Mouse (Mus musculus) stomach, embryonic 14.5 days (tissue): Measurements from ENCODE around the gene Fam107a. TPM values are rescaled to one million over a fixed set of nuclear protein-coding genes. Genes with fewer than 3 reads are reported as not detected.

Source experiments
- ATAC-seq: fragments of 200-750 bp; cut with Nextera tagmentation; 2 replicates; pipeline ENCODE4 v1.8.0; 2017; ENCODE audit warnings: low read depth, moderate TSS enrichment; ENCODE audit not compliant: insufficient number of reproducible peaks, insufficient read depth, low FRiP score
- H3K27ac ChIP-seq: fragments of 300-500 bp; sonication (generic); 2 replicates; pipeline ENCODE4 v1.5.1; 2014; ENCODE audit warnings: mild to moderate bottlenecking, low read length, moderate library complexity, mixed read lengths
- H3K27me3 ChIP-seq: fragments of 300-500 bp; sonication (generic); 2 replicates; pipeline ENCODE4 v1.6.1; 2014; ENCODE audit warnings: low read length, control low read depth, mixed read lengths; ENCODE audit not compliant: control insufficient read depth, insufficient read depth
- H3K36me3 ChIP-seq: fragments of 300-500 bp; sonication (generic); 2 replicates; pipeline ENCODE4 v1.6.1; 2014; ENCODE audit warnings: mild to moderate bottlenecking, control low read depth, low read length, moderate library complexity, mixed read lengths; ENCODE audit not compliant: control insufficient read depth, insufficient read depth
- H3K4me1 ChIP-seq: fragments of 300-500 bp; sonication (generic); 2 replicates; pipeline ENCODE4 v1.6.1; 2014; ENCODE audit warnings: low read length, control low read depth, mixed read lengths; ENCODE audit not compliant: control insufficient read depth, insufficient read depth
- H3K4me2 ChIP-seq: fragments of 300-500 bp; sonication (generic); replicated peaks from 2 replicates; pipeline ENCODE4 v1.6.1; 2014; ENCODE audit warnings: low read depth, low read length, control low read depth
- H3K4me3 ChIP-seq: fragments of 300-500 bp; sonication (generic); 2 replicates; pipeline ENCODE4 v1.5.1; 2014; ENCODE audit warnings: low read depth, low read length, control low read depth
- H3K9ac ChIP-seq: fragments of 300-500 bp; sonication (generic); replicated peaks from 2 replicates; pipeline ENCODE4 v1.6.1; 2014; ENCODE audit warnings: low read depth, mild to moderate bottlenecking, control low read depth, low read length, moderate library complexity, mixed read lengths
- H3K9me3 ChIP-seq: fragments of 300-500 bp; sonication (generic); 2 replicates; pipeline ENCODE4 v1.6.1; 2016; ENCODE audit warnings: low read depth, low read length, control low read depth; ENCODE audit not compliant: control insufficient read depth
- WGBS: fragments of 180-500 bp; shearing (Covaris S2); extraction: QIAGEN DNeasy Blood & Tissue Kit; methylation state at CpG from one replicate; pipeline ENCODE4 v1.1.7; 2014; 5-methylcytosine and 5-hydroxymethylcytosine counted together
- polyA plus RNA-seq: library from polyadenylated mRNA; unstranded; fragments of >200 nt; fragmentation: Nextera tagmentation; extraction: Ambion mirVana; gene quantifications from 2 replicates; pipeline ENCODE4 v1.2.1, GENCODE M21; 2014

The Fam107a gene
- polyA plus RNA-seq, 1 experiment from 2014 or later = 0.30 TPM

DNA sequence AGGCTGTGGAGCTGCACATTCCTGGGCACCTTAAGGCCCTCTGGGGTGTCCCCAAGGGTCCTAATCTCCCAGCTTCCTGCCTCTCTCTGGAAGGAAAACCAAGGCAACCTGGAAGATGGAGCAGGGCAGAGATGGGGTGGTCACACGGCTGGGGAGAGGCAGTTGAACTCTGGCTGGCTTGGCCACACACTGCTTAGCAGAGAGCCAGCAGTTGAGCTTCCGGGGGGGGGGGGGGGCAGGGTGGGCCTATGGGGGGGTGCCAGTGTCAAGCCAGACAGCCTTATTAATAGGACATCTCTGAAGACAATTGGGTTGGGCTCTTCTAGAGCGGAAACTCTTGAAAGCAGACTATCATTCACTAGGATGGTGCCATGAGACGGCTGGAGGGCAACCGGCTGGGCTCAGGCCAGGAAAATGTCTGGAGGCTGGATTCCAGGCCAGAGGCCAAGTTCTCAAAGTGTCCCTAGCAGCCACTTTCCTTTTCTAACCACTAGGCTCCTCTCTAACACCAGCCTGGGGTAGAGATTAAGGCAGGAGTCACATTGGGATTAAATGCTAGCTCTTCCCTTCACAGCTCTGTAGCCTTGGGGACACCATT lies 24.8 kb upstream of the Fam107a start:
- 59% methylated on average over 5 of the region's 5 CpGs for WGBS

DNA sequence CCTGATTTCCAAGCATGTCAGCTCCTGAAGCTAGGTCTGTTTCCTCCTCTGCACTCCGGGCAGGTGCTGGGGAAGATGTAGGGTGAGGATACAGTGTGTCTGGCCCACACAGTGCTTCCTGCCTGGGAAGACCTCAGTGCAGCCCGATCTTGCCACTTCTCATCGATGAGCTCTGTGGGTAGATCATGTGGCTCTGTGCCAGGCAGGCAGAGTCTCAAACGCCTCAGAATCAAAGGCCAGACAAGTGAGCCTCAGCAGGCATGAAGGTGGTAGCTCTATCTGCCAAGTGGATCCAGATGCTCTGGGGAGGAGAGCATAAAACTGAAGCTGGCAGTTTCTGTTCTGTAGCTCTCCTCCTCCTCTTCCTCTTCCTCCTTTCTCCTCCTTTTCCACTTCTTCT lies 22.4 kb upstream of the Fam107a start:
- WGBS = 79% methylated on average over 4 of the region's 4 CpGs
- Histone ChIP-seq H3K4me1 (0 out of 2 replicates have a peak, but pooled peaks cover 4% of the 10 kb centered on the region), H3K36me3 (no peaks in the 10 kb centered on the region), H3K27me3 (no peaks in the 10 kb centered on the region), H3K4me2 (no peak overlapping the region), H3K27ac (no peak overlapping the region), H3K9me3 (no peaks in the 10 kb centered on the region), H3K9ac (no peak overlapping the region), H3K4me3 (no peak overlapping the region)
- no peak for ATAC-seq

More for the DNA sequence above, 24.8 kb upstream of the Fam107a start:
- H3K9me3 ChIP-seq = no peaks in the 10 kb centered on the region
- no peak overlapping the region for H3K4me2 ChIP-seq
- H3K27ac ChIP-seq = no peak overlapping the region
- H3K4me1 ChIP-seq = no peaks in the 10 kb centered on the region
- no peak for ATAC-seq
- no peaks in the 10 kb centered on the region for H3K27me3 ChIP-seq
- H3K36me3 ChIP-seq = no peaks in the 10 kb centered on the region
- no peak overlapping the region for H3K4me3 ChIP-seq
- H3K9ac ChIP-seq = no peak overlapping the region

DNA sequence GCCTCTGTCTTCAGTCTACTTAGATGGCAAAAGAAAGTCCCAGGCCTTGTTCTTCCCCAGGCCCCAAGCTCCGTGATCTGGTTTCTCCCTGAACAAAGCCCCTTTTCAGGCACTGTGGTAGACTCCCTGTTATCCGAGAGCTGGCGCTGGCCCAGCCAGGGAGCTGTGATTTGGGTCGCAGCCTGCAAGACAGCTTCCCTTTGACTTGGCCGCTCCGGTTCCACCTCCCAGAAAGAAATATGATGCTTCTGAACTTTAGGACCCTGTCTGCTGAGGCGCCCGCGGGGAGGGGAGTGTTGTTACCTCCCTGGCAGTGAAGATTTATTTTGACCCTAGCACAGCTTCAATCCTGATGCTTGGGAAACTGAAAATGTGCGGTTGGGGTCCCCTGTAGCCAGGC lies 18.1 kb upstream of the Fam107a start:
- H3K27ac ChIP-seq = no peak overlapping the region
- no peaks in the 10 kb centered on the region for H3K36me3 ChIP-seq
- H3K4me1 ChIP-seq = 0 out of 2 replicates have a peak, but pooled peaks cover 4% of the 10 kb centered on the region
- H3K27me3 ChIP-seq = no peaks in the 10 kb centered on the region
- no peak overlapping the region for H3K4me3 ChIP-seq
- no peaks in the 10 kb centered on the region for H3K9me3 ChIP-seq
- H3K4me2 ChIP-seq = no peak overlapping the region
- peak; percentile 30; the same call in 1 of the 2 replicates for ATAC-seq
- 27% methylated on average over 10 of the region's 10 CpGs for WGBS
- no peak overlapping the region for H3K9ac ChIP-seq

DNA sequence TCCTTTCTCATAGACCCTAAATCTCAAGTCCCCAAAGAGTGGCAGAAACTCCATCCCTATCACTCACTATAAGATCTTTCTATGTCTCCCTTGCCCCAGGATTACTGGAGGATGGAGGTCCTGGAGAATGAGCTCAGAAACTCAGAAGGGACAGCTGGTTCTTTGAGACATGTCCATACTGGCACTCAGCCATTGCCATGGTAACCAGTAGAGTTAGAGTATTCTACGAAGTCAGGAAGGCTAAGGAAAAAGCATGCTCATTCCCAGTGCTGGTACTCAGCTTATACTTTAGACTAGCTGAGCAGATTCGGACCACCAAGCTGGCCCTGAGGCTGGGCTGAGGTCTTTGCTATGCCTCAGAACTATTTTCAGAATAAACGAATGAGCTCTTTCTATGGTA lies 16.7 kb upstream of the Fam107a start:
- Histone ChIP-seq H3K9me3 (no peaks in the 10 kb centered on the region), H3K4me2 (no peak overlapping the region), H3K4me1 (0 out of 2 replicates have a peak, but pooled peaks cover 4% of the 10 kb centered on the region), H3K36me3 (no peaks in the 10 kb centered on the region), H3K4me3 (no peak overlapping the region), H3K27ac (no peak overlapping the region), H3K27me3 (no peaks in the 10 kb centered on the region), H3K9ac (no peak overlapping the region)
- WGBS = 70% methylated on average over 3 of the region's 3 CpGs
- no peak for ATAC-seq

DNA sequence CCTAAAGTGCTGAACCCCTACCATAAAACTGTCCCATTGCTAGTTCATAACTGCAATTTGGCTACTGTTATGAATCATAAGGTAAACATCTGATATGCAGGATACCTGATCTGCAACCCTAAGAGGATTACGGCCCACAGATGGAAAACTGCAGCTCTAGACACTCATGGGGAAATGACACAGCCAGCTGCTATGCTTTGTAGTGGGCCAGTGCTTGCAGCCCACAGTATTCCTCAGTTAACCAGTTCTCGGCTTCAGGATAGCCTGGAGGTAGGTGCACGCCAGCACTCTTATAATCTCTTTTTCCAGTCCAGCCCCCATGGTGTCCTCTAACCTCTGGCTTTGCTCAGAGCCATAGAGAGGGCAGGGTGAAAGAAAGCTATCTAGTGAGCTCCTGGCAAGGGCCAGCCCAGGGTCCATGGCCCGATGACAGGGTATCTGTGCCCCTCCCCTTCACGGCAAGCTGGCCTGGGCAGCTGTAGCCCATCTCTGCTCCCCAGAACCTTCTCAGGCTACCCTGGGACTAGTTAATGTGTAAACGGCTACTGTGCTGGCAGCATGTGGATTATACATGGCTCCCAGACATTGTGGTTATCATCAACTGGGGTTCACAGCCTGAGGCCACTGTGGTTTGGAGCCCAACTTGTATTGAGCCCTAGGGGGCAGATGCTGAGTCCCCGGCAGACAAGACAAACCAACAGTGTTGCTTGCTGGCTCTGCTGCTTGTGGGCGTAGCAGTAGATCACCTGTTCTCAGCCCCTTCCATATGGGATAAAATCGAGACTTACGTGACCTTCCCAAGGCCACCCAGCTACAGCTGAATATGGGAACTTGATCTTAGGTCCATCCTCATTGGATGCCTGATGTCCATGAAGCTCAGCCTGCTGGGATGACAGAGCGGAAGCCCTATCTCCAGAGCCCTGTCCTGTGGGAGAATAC lies 14.8 kb upstream of the Fam107a start:
- 0 out of 2 replicates have a peak, but pooled peaks cover 4% of the 10 kb centered on the region for H3K4me1 ChIP-seq
- no peaks in the 10 kb centered on the region for H3K36me3 ChIP-seq
- H3K9ac ChIP-seq = no peak overlapping the region
- H3K4me2 ChIP-seq = no peak overlapping the region
- no peaks in the 10 kb centered on the region for H3K9me3 ChIP-seq
- no peaks in the 10 kb centered on the region for H3K27me3 ChIP-seq
- 76% methylated on average over 11 of the region's 11 CpGs for WGBS
- H3K27ac ChIP-seq = no peak overlapping the region
- H3K4me3 ChIP-seq = no peak overlapping the region
- ATAC-seq = no peak

DNA sequence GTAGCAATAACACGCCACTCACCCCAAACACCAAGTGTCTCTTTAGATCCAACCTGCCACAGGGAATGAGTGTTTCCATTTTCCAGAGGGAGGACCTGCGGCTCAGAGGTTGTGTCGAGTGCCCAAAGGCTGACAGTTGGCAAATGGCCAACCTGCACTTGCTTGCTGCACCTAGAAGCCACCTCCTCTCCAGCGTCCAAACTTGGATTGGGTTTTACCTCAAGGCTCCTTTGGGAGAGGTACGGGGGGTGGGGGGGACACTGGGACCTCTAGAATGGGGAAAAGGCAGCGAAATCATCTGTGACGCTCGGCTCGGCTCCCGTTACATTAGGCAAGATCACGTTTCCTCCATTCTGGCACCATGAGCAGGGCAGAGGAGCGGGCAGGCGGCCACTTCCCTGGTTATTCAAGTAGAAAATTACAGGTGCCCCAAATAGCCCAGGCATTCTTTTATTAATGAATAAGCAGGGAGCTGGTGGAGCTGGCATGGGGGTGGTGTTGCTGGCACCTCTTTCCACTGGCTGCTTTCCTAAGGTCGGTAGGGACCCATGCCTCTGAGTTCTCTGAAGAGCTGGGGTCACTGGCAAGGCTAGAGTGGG lies 13.6 kb upstream of the Fam107a start:
- no peak for ATAC-seq
- no peaks in the 10 kb centered on the region for H3K36me3 ChIP-seq
- no peak overlapping the region for H3K9ac ChIP-seq
- H3K4me1 ChIP-seq = 0 out of 2 replicates have a peak, but pooled peaks cover 4% of the 10 kb centered on the region
- H3K27ac ChIP-seq = no peak overlapping the region
- H3K9me3 ChIP-seq = no peaks in the 10 kb centered on the region
- WGBS = 80% methylated on average over 14 of the region's 14 CpGs
- H3K4me2 ChIP-seq = no peak overlapping the region
- H3K27me3 ChIP-seq = no peaks in the 10 kb centered on the region
- H3K4me3 ChIP-seq = no peak overlapping the region

DNA sequence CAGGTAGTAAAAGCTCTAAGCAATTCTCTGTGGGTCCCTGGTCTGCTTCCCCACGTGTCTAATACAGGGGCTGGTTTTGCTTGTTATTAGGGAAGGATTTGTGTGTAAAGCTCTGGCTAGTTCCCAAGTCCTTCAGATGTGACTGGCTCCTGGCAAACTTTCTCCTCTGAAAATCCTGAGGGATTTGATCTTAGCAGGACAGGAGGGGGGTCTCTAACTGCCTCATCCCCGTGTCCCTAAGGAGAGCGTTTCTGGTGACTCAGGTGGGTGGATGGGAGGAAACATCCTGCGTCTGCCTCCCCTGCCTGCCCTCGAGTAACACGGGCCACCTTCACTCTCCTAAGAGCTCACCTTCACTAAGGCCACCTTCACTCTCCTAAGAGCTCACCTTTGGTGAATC lies 12.6 kb upstream of the Fam107a start:
- H3K27ac ChIP-seq = no peak overlapping the region
- WGBS = 70% methylated on average over 6 of the region's 6 CpGs
- no peaks in the 10 kb centered on the region for H3K27me3 ChIP-seq
- H3K36me3 ChIP-seq = no peaks in the 10 kb centered on the region
- no peak for ATAC-seq
- H3K4me2 ChIP-seq = no peak overlapping the region
- H3K4me3 ChIP-seq = no peak overlapping the region
- no peaks in the 10 kb centered on the region for H3K4me1 ChIP-seq
- no peaks in the 10 kb centered on the region for H3K9me3 ChIP-seq
- no peak overlapping the region for H3K9ac ChIP-seq

DNA sequence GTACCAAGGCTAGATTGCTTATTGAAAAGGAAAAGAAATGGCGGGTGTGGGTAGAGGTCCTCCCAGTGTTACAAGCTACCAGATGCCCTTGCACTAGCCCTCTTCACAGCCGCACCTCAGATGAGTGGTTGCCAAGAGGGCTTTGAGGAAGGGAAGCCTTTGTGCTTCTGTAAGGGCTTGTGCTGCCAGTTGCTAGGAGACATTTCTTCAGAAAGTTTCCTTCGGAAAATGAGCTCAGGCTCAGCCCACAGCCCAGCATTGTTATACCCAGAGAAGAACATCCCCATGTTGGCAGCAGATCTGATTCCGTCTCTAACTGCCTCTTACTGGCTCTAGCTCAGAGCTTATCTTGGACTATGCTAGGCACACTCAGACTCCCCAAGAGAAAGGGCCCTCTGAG lies 11.7 kb upstream of the Fam107a start:
- H3K9ac ChIP-seq = no peak overlapping the region
- H3K4me1 ChIP-seq = no peaks in the 10 kb centered on the region
- no peak overlapping the region for H3K4me3 ChIP-seq
- no peaks in the 10 kb centered on the region for H3K36me3 ChIP-seq
- no peak overlapping the region for H3K4me2 ChIP-seq
- H3K9me3 ChIP-seq = no peaks in the 10 kb centered on the region
- ATAC-seq = no peak
- no peaks in the 10 kb centered on the region for H3K27me3 ChIP-seq
- no peak overlapping the region for H3K27ac ChIP-seq
- WGBS = 72% methylated on average over 4 of the region's 4 CpGs
